Mouse (Mus musculus) brown adipose tissue, adult 24 weeks (tissue): ENCODE measurements around the gene Man2b2. TPM values are rescaled to one million over a fixed set of nuclear protein-coding genes. Genes with fewer than 3 reads are reported as not detected.

ENCODE experiments used
- H3K27ac ChIP-seq: fragments of 200-500 bp; replicated peaks from 2 replicates; pipeline ENCODE4 v1.5.1; 2012; ENCODE audit warnings: low read depth, mild to moderate bottlenecking, low read length
- H3K4me1 ChIP-seq: fragments of 200-500 bp; 2 replicates; pipeline ENCODE4 v1.6.1; 2012; ENCODE audit warnings: low read length, mixed read lengths; ENCODE audit not compliant: control insufficient read depth, insufficient read depth, insufficient read length
- H3K4me3 ChIP-seq: fragments of 200-500 bp; 2 replicates; pipeline ENCODE4 v1.5.1; 2012; ENCODE audit warnings: low read depth, mild to moderate bottlenecking, low read length, moderate library complexity; ENCODE audit not compliant: insufficient read depth
- polyA plus RNA-seq: library from polyadenylated mRNA; stranded (reverse); fragments of >200 nt; gene quantifications from 2 replicates; pipeline ENCODE4 v1.2.4, GENCODE M21; 2012; ENCODE audit not compliant: missing spikeins, insufficient read depth, insufficient read length

Gene Man2b2
- polyA plus RNA-seq, 1 experiment, result 13.1 TPM

DNA sequence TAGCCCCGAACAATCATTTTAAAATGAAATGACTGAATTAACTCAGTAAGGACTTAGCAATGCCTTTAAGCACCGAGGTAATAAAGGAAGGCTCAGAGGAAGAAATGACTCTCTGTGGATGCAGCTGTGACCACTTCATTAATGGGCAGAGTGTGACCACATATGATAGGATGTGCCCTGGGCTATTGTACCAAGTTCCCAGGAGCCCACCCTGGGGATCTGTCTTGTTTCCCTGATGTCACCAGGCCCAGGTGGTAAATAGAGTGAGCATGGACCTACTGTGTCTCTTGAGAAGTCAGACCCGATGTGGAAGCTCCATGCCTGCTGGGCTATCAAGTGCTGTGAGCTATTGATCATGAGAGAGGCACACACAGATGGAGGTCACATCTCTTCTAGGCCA lies 24.7 kb upstream of the Man2b2 start:
- no peaks in the 10 kb centered on the region for H3K4me1 ChIP-seq
- H3K27ac ChIP-seq, result no peak overlapping the region
- no peak overlapping the region for H3K4me3 ChIP-seq

DNA sequence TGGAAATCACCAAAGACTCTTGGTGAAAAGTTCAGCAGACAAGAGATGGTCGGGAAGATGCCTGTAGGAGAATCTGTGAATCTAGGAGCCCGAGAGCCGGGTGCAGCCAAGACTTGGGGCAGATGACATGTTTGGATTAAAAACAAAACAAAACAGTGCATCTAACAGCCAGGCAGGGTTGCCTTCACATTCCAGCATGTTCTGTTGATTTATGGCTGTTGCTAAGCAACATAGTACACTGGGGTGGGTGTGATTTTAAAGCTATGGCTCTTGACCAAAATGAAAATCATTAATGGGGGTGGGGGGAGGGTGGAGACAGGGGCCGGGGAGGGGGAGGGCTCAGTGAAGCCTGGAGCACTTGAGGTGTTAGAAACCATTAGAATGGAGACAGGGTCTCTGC lies 21.1 kb upstream of the Man2b2 start:
- H3K4me1 ChIP-seq, result no peaks in the 10 kb centered on the region
- no peak overlapping the region for H3K4me3 ChIP-seq
- H3K27ac ChIP-seq, result no peak overlapping the region

DNA sequence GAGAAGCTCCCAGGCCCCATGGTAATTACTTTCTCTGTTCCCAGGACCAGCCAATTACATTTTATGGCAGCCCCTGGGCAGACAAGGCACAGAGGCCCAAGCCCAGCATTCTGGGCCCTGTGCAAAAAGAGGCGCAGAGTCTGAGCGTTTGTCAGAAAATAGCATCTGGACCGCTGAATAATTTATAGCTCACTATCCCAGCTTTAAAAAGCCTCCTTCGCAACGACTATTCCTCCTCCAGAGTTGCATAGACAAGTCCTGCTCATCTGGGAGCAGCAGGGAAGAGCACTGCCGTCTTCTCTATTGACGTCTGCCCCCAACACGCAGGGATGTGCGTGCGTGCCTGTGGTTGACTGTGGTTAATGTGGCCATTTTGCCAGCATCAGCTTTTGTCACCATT lies 14.0 kb upstream of the Man2b2 start:
- H3K4me3 ChIP-seq, result no peak overlapping the region
- H3K4me1 ChIP-seq, result no peaks in the 10 kb centered on the region
- no peak overlapping the region for H3K27ac ChIP-seq

DNA sequence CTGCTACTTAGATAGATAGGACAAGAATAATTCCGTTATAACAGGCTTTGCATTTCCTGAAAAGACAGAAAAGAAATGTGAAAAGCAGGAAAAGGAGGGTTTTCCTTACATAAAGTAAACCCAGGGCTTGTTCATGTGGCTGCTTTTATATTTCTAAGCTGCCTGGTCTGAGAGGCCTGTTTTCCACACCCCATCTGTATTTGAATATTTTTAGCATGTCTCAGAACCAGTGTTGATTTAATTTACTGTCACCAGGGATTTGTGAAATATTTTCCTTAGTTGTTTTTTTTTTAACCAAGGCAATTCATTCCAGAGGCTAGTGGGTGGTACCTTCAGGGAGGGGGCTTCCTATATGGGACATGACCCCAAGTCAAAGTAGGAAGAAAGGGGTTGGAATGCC lies 11.2 kb upstream of the Man2b2 start:
- Histone ChIP-seq H3K4me1 (no peaks in the 10 kb centered on the region), H3K27ac (no peak overlapping the region), H3K4me3 (no peak overlapping the region)

DNA sequence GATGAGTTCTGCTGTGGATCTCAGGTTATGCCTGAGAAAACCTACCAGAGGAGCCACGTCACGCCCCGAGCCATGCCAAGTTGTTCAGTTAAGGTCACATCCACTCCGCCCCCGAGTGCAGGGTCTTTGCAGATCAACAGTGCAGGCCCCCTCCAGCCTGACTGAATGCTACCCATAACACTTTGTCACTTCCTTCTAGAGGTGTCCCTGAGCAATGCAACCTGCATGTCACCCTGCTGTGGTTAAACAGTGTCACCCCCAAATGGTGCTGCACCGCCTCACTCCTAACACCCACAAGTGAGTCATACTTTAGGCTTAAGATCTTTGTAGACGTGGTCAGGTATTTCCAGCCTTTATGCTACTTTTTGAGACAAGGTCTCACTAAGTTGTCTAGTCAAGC lies 9.6 kb upstream of the Man2b2 start:
- no peaks in the 10 kb centered on the region for H3K4me1 ChIP-seq
- H3K4me3 ChIP-seq, result no peak overlapping the region
- no peak overlapping the region for H3K27ac ChIP-seq

DNA sequence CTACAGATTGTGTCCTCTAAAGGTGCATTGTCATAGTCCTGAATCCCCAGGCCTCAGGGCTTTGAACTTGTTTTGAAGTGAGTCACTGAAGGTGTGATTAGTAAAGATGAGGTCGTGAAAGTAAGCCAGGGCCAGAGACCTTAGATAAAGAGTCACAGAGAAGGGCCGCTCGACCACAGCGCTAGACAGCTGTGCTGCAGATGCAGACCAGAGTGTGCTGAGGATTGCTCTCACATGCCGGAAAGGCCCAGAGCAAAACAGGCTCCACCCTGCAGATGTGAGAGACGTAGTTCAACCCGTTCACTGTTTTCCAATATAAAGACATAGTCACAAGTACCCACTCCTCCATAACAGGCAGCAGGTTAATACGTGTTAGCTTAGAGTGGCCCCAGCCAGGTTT lies 9.1 kb upstream of the Man2b2 start:
- H3K4me1 ChIP-seq, result no peaks in the 10 kb centered on the region
- no peak overlapping the region for H3K4me3 ChIP-seq
- H3K27ac ChIP-seq, result no peak overlapping the region

DNA sequence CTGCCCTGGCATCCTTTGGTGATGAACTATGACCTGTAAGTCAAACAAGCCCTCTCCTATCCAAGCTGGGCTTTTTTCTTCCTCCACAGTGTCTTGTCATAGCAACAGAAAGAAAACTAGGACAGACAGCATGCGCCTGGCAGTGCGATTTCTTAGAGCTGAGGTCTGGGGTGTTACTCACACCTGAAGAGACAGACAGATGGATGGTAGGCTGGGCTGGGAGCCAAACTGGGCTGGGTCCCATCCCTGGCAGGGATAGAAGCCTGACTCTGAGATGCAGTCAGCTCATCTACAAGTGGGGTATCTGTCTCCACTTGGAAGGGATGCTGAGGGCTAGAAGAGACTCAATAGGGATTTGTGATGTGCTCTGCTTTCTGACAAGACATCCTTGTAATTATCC lies 8.6 kb upstream of the Man2b2 start:
- Histone ChIP-seq H3K27ac (no peak overlapping the region), H3K4me3 (no peak overlapping the region)

DNA sequence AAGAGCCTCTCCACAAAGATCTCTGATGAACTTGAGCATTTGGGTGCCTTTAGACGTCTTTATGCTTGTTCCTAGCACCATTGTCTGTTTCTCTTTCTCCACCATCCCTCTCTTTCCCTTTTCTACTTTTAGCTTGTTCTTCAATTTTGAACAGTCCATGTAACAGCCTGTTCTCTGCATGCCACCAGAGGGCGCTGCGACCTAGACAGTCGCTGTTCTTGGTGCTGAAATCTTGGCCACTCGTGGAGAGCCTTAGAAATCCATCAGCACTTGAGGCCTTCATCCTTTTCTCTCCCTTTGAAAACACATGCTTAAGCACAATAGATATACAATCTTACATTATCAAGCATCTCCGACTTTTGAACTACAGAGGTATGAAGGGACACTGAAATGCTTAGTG lies 5.5 kb upstream of the Man2b2 start:
- H3K4me1 ChIP-seq, result no peaks in the 10 kb centered on the region
- H3K4me3 ChIP-seq, result no peak overlapping the region
- no peak overlapping the region for H3K27ac ChIP-seq

More for the DNA sequence above, 8.6 kb upstream of the Man2b2 start:
- no peaks in the 10 kb centered on the region for H3K4me1 ChIP-seq

DNA sequence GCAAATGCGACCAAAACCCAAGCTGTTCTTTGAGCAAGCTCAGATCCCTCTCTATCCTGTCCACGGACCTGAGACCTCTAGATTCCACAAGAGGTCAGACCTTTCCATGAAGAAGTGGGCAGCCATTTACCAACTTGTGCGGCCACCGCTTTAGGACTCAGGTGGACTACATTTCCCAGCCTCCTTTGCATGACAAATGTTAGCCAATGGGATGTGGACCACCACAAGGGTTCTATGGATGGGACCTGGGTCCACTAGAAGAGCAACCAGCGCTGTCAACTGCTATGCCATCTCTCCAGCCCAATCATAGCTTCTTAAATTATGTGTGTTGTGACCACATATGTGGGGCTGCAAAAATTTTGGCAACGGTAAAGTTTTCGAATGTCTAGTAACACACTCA lies 819 bp upstream of the Man2b2 start:
- no peak overlapping the region for H3K4me3 ChIP-seq
- H3K27ac ChIP-seq, result no peak overlapping the region
- no peaks in the 10 kb centered on the region for H3K4me1 ChIP-seq

DNA sequence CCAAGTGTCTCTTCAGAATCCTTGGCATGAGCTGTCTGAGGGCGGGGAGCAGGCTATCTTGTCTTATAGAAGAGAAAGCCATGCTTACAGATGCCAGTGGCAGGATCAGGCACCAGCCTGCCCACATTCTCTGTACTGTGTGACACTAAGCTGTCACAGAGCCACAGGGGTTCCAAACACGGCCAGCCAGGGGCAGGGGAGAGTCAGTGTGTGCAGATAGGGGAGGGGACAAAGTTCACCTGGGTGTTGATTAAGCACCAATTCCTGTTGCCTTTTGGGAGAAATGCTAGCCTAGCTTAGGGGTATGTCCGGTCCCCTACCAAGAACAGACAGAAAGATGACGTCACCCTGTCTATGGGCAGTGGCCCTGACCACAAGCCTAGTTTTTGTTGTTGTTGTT lies 1.4 kb downstream of the Man2b2 start:
- no peak overlapping the region for H3K27ac ChIP-seq
- no peaks in the 10 kb centered on the region for H3K4me1 ChIP-seq

DNA sequence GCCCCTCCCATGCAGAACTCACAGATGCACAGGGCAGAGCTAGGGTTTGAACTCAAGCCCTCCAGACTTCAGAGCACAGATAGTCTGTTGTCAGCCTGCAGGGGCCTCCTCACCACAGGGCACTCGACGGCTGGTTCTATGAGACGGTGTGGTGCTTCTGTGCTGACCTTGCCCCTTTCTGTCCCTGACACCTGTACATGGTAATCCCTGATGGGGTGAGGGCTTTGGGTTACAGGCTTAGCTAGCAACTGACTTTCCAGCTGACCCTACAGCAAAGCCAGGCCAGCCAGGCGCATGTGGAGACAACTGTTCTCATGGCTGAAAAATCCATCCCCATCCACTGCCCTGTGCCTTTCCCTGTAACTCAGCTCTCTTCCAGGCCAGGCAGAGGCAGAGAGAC lies 7.5 kb downstream of the Man2b2 start:
- Histone ChIP-seq H3K4me1 (no peaks in the 10 kb centered on the region), H3K4me3 (no peak overlapping the region), H3K27ac (no peak overlapping the region)

More for the DNA sequence above, 1.4 kb downstream of the Man2b2 start:
- 0 out of 2 replicates have a peak overlapping the region, but pooled peaks have one; percentile 87 for H3K4me3 ChIP-seq

DNA sequence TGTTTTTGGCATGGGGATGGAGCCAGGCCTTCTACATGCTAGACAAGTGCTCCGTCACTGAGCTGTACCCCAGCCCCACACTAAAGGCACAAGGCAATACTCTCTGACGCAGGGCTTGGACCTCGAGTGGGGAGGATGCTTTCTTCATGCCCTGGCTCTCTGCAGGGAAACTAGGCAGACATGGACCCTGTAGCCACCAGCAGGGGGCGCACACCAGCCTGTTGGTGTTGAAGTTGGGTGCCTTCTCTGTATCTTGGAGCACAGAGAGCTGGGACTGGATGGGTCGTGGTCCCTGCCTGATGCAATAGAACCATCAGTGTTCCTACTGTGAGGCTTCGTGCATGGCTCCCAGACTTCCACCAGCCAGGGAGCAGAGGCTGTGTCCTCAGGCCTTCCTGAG lies 10.3 kb downstream of the Man2b2 start:
- Histone ChIP-seq H3K27ac (no peak overlapping the region), H3K4me1 (no peaks in the 10 kb centered on the region), H3K4me3 (no peak overlapping the region)

DNA sequence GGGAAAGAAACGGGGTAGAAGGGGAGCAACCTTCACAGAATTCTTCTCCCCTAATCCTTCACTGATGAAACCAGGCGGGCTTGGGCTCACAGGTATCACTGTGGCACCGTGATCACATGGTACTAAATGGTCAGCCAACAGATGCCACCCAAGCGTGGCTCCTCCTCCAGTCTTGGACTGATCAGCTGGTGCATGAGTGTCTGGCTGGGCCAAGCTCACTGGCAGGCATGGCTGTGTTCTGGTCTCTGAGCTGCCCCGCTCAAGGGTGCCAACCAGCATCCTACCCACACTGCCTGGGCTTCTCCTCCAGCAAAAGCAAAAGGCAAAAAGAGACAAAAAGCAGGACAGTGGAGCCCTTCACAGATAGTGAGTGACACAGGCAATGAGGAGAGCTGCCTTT lies 10.7 kb downstream of the Man2b2 start:
- H3K4me1 ChIP-seq, result no peaks in the 10 kb centered on the region
- H3K4me3 ChIP-seq, result no peak overlapping the region
- no peak overlapping the region for H3K27ac ChIP-seq

DNA sequence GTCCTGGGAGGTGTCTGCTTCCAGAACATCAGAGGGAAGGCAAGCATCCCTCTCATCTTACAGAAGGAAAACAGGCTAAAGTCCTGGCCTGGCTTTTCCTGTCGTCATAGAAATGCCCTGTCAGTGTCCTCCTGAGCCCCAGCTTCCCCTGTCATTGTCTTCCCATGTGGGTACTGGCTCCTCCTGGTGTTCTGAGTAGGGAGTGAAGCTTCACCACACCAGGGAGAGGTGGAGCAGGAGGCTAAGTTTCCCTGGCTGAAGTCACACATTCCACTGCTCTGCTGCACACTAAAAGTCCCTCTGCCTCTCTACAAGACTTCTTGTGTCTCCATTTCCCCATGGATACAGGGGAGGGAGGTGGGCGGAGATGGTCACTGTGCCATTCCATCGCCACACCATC lies 12.7 kb downstream of the Man2b2 start:
- no peak overlapping the region for H3K27ac ChIP-seq
- no peak overlapping the region for H3K4me3 ChIP-seq
- H3K4me1 ChIP-seq, result no peaks in the 10 kb centered on the region

DNA sequence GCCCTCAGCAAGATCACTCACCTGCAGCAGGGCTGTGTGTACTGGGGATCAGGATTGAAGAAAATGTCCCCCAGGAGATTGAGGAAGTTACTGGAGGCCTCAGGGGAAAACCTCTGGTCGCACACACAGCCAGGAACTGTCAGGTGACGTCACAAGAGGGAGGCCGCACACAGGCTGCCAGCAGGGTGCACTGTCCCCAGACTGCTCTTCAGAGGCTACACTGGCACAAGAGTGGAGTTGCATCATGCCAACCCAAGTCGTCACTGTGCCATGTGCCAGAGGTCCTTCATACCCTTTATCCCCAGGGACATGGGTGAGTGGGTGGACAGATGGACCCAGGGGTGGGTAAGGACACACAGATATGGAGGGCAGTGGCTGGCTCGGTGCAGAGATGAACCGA lies 15.9 kb downstream of the Man2b2 start:
- no peak overlapping the region for H3K4me3 ChIP-seq
- no peak overlapping the region for H3K27ac ChIP-seq
- H3K4me1 ChIP-seq, result no peaks in the 10 kb centered on the region

DNA sequence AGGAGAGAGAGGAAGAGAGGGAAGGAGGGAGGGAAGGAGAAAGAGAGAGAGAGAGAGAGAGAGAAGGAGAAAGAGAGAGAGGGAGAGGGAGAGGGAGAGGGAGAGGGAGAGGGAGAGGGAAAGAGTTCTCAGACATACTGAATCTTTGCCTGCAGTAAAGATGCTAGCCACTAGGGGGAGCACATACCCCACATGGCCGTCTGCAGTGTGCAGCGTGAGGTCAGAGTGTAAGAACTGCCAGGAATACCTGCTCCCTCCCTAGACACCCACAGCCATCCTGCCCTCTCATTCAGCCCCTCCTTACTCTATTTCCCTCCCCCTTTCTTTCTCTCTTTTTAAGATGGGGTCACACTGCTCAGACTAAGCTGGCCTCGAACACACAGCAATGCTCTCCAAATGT lies 19.0 kb downstream of the Man2b2 start:
- no peaks in the 10 kb centered on the region for H3K4me1 ChIP-seq
- H3K27ac ChIP-seq, result no peak overlapping the region
- no peak overlapping the region for H3K4me3 ChIP-seq

DNA sequence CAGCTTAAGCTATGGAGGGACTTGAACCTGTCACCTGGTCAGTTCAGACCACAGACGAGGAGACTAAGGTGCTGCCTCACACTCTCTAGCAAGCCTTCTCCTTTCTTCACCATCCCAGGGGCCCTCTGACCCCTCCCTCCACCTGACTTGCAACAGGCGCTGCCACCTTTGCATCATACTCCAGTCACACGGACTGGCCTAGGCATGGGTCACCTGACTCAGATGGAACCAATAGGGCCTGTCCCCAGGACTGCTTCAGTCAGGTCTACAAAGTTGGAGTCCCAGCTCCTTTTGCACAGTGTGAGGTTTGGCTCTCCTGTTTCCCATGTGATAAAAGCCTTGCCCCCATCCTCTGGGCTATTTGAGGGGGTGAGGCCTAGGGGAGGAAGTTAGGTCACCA lies 19.8 kb downstream of the Man2b2 start:
- H3K4me3 ChIP-seq, result no peak overlapping the region
- no peak overlapping the region for H3K27ac ChIP-seq
- H3K4me1 ChIP-seq, result no peaks in the 10 kb centered on the region
